Mouse (Mus musculus) liver, adult 2 months (tissue): ENCODE data around the gene Spata48. TPM values are rescaled to one million over a fixed set of nuclear protein-coding genes. Genes with fewer than 3 reads are reported as not detected.
A peak's percentile ranks its signal among the peaks of the same experiment; 100 is the strongest.

Experiments
- DNase-seq: peaks from one replicate; pipeline ENCODE4 v3.0.0-alpha.2; 2011; ENCODE audit warnings: low read depth, low spot score; ENCODE audit errors: extremely low read depth
- H3K27ac ChIP-seq: fragments of 200-500 bp; replicated peaks from 2 replicates; pipeline ENCODE4 v1.5.1; 2012; ENCODE audit warnings: low read depth, mild to moderate bottlenecking, control low read depth, inconsistent platforms, low read length; ENCODE audit not compliant: insufficient read depth
- H3K27me3 ChIP-seq: fragments of 200-500 bp; 2 replicates; pipeline ENCODE4 v1.6.1; 2012; ENCODE audit warnings: mild to moderate bottlenecking, moderate library complexity, low read length, inconsistent platforms; ENCODE audit not compliant: control insufficient read depth, insufficient read depth
- H3K36me3 ChIP-seq: fragments of 200-500 bp; 2 replicates; pipeline ENCODE4 v1.6.1; 2012; ENCODE audit warnings: low read length, inconsistent platforms; ENCODE audit not compliant: control insufficient read depth, insufficient read depth
- H3K4me1 ChIP-seq: fragments of 200-500 bp; 2 replicates; pipeline ENCODE4 v1.6.1; 2011; ENCODE audit warnings: low read length; ENCODE audit not compliant: control insufficient read depth, insufficient read depth
- H3K4me3 ChIP-seq: fragments of 200-500 bp; 2 replicates; pipeline ENCODE4 v1.5.1; 2011; ENCODE audit warnings: low read depth, mild to moderate bottlenecking, control low read depth, low read length, moderate library complexity; ENCODE audit not compliant: insufficient read depth
- H3K79me2 ChIP-seq: fragments of 200-500 bp; 2 replicates; pipeline ENCODE4 v1.6.1; 2012; ENCODE audit warnings: inconsistent platforms, mild to moderate bottlenecking, low read length, moderate library complexity; ENCODE audit not compliant: control insufficient read depth, insufficient read depth
- H3K9ac ChIP-seq: fragments of 200-500 bp; 2 replicates; pipeline ENCODE4 v1.6.1; 2012; ENCODE audit warnings: low read depth, mild to moderate bottlenecking, control low read depth, inconsistent platforms, low read length
- CTCF ChIP-seq: fragments of 200-500 bp; IDR thresholded peaks from 2 replicates; pipeline ENCODE4 v1.5.1; 2011; ENCODE audit warnings: low read depth, low read length, control low read depth
- POLR2A ChIP-seq: fragments of 200-500 bp; IDR thresholded peaks from 2 replicates; pipeline ENCODE4 v1.6.1; 2011; ENCODE audit warnings: low read length, control low read depth; ENCODE audit not compliant: insufficient read depth; ENCODE audit errors: extremely low read depth
- WGBS: fragments of 180-500 bp; shearing (Covaris S2); methylation state at CpG from one replicate; pipeline ENCODE4 v1.1.7; 2018; 5-methylcytosine and 5-hydroxymethylcytosine counted together
- polyA plus RNA-seq: library from polyadenylated mRNA; depleted of rRNA; stranded (reverse); fragments of >200 nt; gene quantifications from 2 replicates; pipeline ENCODE4 v1.2.3, GENCODE M21; 2012; rRNA removed
- total RNA-seq: library from RNA; depleted of rRNA; stranded (reverse); fragments of >200 nt; gene quantifications from 2 replicates; pipeline ENCODE4 v1.2.3, GENCODE M21; 2014; rRNA removed

The Spata48 gene
- total RNA-seq: not detected in 2 replicates
- not detected in 2 replicates for polyA plus RNA-seq

DNA sequence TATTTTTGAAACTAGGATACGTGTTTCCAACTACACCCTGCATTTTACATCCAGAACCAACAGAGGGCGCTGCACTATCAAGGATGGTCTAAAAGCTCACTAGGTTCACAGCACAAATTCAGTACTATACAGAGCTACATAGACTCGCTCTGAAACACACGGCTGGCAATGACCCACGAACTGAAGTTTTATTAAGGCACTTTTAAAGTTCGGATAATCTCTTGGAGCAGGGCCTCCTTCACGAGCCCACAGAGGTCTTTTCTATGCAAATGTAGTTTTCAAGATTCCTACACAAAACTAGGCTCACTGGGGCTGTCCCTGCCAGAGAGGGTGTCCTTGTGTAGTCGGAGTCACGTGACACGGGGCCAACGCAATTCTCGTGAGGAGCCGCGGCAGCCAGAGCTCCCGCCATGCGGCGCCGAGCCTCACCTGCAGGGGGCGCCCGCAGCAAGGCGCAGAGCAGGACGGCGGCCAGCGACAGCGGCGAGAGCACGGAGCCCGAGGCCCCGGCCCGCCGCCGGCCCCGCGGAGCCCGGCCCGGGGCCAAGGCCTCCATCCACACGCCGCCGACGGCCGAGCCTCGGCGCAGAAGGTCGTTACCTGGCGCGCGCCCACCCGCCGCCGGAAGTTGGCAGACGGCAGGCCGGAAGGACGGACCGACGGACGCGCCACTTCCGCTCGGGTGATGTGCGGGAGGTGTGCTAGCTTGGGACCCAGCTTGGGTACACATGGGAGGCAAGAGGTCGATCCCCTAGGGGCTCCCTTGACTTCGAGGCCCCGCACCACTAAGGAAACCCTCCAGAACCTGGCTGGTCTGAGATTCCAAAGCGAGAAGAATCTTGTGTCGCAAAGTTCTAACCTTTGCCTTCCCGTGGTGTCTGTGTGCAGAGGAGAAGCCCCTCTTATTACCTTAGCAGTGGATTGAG lies at the start of gene Spata48, which contains the start of gene Zpbp:
TSS of gene Spata48 (plus strand) at position 460 of the 926 bp plus-strand sequence.
TSS of gene Zpbp (minus strand) at position 774 of the 926 bp plus-strand sequence.
- Histone ChIP-seq H3K36me3 (no peaks in the 10 kb centered on the region), H3K9ac (peak within 1 kb of the TSS; percentile 49; the same call in 1 of the 2 replicates), H3K79me2 (no peaks in the 10 kb centered on the region), H3K4me3 (peak within 1 kb of the TSS; percentile 52), H3K27me3 (no peaks in the 10 kb centered on the region), H3K4me1 (no peaks in the 10 kb centered on the region; the same call in 1 of the 2 replicates), H3K27ac (no peak within 1 kb of the TSS)
- 6% methylated on average over 66 of the region's 66 CpGs for WGBS
- peak; percentile 72 for DNase-seq
- no peak for TF ChIP-seq POLR2A
- TF ChIP-seq CTCF: peak; percentile 71

DNA sequence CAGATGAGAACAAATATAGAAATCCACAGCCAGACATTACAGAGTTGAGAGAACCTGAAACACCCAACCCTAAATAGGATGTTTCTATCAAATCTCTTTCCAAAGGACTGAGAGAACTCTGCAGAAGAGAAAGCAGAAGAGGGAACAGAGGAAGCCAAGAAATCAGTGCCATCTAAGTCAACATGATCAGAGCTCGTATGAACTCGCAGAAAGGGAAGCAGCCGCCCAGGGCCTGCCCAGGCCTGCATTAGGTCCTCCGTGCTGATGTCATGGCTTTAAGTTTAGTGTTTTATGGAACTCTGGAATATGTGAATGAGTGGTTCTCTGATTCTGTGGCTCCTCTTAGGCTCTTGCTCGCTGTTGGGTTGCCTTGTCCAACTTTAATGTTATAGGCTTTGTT lies 47.7 kb upstream of the Spata48 start:
- WGBS: 74% methylated on average over 5 of the region's 5 CpGs
- H3K79me2 ChIP-seq: no peaks in the 10 kb centered on the region
- no peak for TF ChIP-seq POLR2A
- no peak for TF ChIP-seq CTCF

DNA sequence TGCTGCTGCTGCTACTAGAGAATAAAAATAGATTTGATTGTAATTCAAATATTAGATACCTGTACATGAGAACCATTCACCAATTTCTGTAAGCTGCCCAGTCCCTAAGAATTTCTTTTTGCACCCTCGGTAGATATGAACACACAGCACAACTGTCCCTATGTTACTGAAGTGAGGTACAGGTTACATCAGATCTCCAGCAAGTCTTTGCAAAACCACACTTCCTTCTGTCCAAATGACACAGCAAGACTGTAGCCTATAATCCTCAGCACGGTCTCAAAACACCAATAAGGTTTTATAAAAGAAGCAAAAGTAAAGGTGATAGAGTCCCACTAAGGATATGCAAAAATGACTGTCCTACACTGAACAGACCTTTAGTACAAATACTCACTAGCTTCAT lies 44.5 kb upstream of the Spata48 start:
- DNase-seq: no peak
- no peak overlapping the region for H3K9ac ChIP-seq
- H3K27me3 ChIP-seq: no peaks in the 10 kb centered on the region
- no peaks in the 10 kb centered on the region for H3K79me2 ChIP-seq
- no peaks in the 10 kb centered on the region for H3K4me1 ChIP-seq
- no peak for TF ChIP-seq CTCF
- no peak for TF ChIP-seq POLR2A
- no peaks in the 10 kb centered on the region for H3K36me3 ChIP-seq
- no peak overlapping the region for H3K4me3 ChIP-seq
- 78% methylated on average over 2 of the region's 2 CpGs for WGBS
- H3K27ac ChIP-seq: no peak overlapping the region

More for the DNA sequence above, 47.7 kb upstream of the Spata48 start:
- Histone ChIP-seq H3K4me1 (no peaks in the 10 kb centered on the region), H3K27ac (no peak overlapping the region), H3K36me3 (no peaks in the 10 kb centered on the region), H3K27me3 (no peaks in the 10 kb centered on the region), H3K9ac (no peak overlapping the region), H3K4me3 (no peak overlapping the region)
- no peak for DNase-seq

DNA sequence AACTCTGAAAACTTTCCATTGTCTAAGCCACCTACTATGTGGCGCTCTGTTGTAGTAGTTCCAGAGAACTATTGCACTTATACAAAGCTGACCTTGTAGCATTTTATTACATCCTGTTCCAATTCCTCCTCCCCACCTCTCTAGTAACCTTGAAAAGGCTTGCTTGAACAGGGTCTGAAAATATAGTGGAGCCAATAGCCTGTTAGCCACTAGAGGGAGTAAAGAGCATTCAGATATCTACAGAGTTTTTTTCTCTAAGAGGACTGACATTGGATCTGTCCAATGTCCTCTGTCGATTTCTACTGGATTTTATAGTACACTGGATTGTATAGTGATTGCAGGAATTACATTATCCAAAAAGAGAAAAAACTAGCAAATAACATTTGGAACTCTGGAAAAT lies 6.9 kb upstream of the Spata48 start:
- H3K36me3 ChIP-seq: no peaks in the 10 kb centered on the region
- H3K27me3 ChIP-seq: no peaks in the 10 kb centered on the region
- H3K9ac ChIP-seq: no peak overlapping the region
- no peaks in the 10 kb centered on the region for H3K4me1 ChIP-seq
- peak; percentile 11 for DNase-seq
- H3K27ac ChIP-seq: no peak overlapping the region
- H3K79me2 ChIP-seq: no peaks in the 10 kb centered on the region
- H3K4me3 ChIP-seq: no peak overlapping the region
- TF ChIP-seq POLR2A (no peak), CTCF (peak; percentile 7; the same call in 1 of the 2 replicates)
- WGBS: 23% methylated on average over 2 of the region's 2 CpGs

DNA sequence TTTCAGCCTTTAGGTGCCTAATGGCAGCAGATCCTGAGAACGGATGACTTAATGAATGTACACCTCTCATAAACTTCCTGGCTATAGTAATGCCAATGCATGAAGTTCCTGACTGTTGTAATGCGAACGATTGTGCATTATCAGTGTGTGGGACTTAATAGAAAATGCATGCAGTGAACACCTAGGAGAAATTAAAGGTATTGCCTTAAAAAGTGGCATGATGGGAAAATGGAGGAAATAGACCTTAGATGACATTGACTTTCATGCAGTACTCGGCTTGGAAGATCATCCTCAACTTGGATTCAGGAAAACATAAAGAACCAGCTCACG lies 632 bp downstream of the Spata48 start:
- Histone ChIP-seq H3K36me3 (no peaks in the 10 kb centered on the region), H3K27me3 (peaks cover 2% of the 10 kb centered on the region; the same call in 1 of the 2 replicates), H3K4me1 (no peaks in the 10 kb centered on the region; the same call in 1 of the 2 replicates), H3K9ac (no peak overlapping the region), H3K27ac (no peak overlapping the region), H3K4me3 (peak overlapping the region; percentile 52; the same call in 1 of the 2 replicates), H3K79me2 (no peaks in the 10 kb centered on the region)
- no peak for DNase-seq
- WGBS: 81% methylated on average over 5 of the region's 5 CpGs
- TF ChIP-seq POLR2A (no peak), CTCF (no peak)

DNA sequence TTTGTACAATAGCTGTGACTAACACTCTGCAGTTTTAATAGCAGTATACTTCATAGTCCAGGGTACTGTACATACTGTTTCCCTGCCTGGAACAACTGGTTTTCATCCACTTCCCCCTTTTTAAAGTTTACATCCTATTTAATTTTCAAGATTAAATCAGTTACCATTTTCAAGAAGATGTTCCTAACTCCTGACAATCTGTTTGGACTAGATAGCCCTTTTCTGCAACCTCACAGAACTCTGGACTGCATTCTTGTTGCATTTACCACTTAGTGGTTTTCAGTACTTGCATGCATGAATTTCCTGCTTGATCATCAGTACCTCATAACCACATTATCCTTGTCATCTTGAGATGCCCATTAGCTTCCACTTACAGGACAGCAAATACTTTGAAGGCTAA lies 7.0 kb downstream of the Spata48 start:
- TF ChIP-seq POLR2A (no peak), CTCF (no peak)
- H3K9ac ChIP-seq: no peak overlapping the region
- H3K27me3 ChIP-seq: peaks cover 2% of the 10 kb centered on the region; the same call in 1 of the 2 replicates
- H3K4me3 ChIP-seq: no peak overlapping the region
- DNase-seq: no peak
- H3K36me3 ChIP-seq: no peaks in the 10 kb centered on the region
- H3K4me1 ChIP-seq: no peaks in the 10 kb centered on the region
- H3K27ac ChIP-seq: no peak overlapping the region
- H3K79me2 ChIP-seq: no peaks in the 10 kb centered on the region
